Mouse (Mus musculus) gonadal fat pad, adult 2 months (tissue): Measurements from ENCODE around the gene Myo5c. TPM values are rescaled to one million over a fixed set of nuclear protein-coding genes. Genes with fewer than 3 reads are reported as not detected.

Experiments used
- DNase-seq: peaks from one replicate; pipeline ENCODE4 v3.0.0-alpha.2; 2012; ENCODE audit warnings: low read depth
- polyA plus RNA-seq: library from polyadenylated mRNA; depleted of rRNA; stranded (reverse); fragments of >200 nt; gene quantifications from 2 replicates; pipeline ENCODE4 v1.2.3, GENCODE M21; 2012; rRNA removed

Gene Myo5c
- polyA plus RNA-seq = 2.2 and 2.3 TPM in 2 replicates

GRCm38 (mm10) chr9:75231841-75232746, at the start of gene Myo5c:
Gene Myo5c (plus strand): TSS chr9:75232020.
- DNase-seq = no peak

DNA sequence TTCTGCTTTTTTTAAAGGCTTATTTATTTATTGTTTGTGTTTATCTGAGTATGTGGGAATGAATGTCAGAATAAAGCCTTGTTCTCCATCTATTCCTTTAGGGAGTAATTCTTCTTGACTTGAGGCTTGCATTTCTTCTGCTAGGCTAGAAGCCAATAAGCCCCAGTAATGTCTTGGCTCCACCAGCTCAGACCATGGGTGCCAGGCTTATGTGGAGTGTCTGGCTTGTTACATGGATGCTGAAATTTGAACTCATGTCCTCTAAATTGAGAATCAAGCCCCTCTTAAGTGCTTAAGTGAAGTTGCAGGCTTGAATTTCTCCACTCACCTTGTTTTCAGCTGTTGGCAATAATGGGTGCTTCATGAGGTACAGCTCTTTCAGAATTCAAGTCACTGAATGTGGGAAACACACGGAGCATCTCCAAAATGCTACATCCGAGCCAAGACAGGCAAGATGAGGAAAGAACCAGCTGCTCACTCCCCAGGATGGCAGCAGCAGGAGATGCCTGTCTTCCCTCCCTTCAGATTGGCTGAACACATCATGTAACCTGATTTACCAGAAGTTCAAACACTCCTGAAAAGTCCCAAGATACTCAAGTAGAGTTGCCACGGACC, 44.1 kb upstream of the Myo5c start:
- no peak for DNase-seq

DNA sequence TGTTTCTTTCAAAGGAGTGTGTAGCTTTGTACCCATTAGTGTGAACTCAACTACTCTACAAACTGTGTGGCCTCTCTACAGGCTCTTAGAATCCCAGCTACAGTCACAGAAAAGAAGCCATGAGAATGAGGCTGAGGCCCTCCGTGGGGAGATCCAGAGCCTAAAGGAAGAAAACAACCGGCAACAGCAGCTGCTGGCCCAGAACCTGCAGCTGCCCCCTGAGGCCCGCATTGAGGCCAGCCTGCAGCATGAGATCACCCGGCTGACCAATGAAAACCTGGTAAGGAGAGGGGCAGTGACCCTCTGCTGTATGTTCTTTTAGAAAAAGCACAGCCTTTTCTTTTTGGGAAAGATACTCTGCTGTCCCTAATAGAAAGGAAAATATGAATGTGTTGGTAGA, 38.0 kb upstream of the Myo5c start:
- DNase-seq = no peak

GRCm38 (mm10) chr9:75196335-75196734, 35.5 kb upstream of the Myo5c start:
- DNase-seq = no peak

DNA sequence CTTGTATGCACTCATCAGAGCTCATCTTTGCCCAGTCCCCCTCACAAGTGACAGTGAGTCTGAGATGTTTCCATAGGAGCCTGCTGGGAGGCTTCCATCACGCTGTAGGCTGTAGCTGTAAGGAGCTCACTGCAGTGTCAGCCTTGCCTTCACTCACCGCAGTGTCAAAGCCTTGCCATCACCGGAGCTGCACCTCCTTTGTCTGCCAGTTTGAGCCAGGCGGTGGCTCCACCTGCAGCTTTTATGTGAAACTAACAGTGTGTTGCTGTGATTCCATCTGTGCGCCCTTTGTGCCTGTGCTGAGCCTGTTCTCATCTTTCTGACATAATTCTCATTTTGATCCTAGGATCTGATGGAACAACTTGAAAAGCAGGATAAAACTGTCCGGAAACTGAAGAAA, 34.5 kb upstream of the Myo5c start:
- DNase-seq = no peak

DNA sequence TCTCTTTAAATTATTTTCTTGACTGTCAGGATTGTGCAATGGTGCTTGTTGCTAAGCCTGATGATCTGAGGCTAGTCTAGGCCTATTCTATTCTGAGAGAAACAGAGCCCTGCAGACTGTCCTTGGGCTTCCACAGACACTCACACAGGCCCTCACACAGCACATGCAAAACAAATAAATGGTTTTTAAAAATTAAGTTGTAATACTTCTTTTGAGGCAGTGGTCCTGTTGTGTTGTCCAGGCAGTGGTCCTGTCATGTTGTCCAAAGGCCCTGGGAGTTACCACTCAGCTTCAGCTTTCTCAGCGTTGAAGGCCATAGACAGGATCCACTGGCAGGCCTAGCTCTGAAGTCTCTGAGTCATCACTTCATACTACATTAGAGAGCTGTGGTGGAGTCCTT, 30.3 kb upstream of the Myo5c start:
- DNase-seq = no peak

DNA sequence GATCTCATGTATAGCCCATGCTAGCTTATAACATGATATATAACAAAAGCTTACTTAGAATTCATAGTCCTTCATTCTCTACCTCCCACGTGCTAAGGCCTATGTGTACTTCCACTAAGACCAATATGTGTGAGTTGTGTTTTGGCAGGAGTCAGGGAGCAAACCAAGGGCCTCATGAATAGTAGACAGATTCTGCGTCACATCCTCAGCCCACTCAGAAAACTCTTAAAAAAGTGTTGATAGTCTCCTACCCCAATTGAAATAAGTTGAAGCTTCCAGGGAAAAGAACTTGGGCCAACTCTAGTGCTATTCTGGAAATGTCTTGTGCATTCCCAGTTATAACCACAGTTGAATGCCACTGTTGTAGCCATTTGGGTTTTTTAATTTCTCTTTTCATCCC, 29.8 kb upstream of the Myo5c start:
- DNase-seq = no peak

DNA sequence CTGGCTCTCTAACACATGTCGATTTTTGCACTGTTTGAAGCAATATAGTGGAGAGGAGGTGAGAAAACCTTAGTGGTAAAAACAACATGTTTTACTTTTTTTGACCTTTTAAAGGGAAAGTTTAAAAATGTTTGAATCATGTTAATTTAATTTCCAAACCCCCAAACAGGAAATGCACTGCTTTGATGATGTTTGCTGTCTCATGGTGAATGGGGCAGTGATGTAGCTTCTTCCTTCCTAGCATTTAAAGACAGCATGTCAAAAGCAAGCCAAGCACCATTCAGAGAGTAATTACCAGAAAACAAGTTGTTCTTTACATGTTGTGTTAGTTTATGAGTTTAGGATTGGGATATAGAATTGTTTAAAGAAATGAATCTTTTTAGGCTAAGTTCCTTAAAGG, 22.6 kb upstream of the Myo5c start:
- no peak for DNase-seq

DNA sequence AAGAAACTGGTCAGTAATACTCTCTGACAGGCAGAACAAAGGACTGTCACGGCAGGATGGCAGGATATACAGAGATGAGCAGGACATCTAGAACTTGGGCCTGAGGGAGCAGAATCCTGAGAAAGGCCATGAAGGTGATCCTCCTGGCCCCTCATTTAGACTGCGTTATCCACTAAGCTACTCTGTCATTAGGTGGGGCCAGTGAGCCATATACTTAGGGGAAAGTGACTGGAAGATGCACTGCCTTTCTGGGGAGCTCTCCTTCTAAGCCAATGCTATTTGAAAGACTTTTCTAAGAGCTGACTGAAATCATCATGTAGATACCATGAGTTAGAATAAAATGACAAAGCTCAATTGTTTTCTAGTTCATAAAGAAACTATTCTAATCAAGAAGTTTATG, 21.6 kb upstream of the Myo5c start:
- no peak for DNase-seq

GRCm38 (mm10) chr9:75214743-75215413, 16.9 kb upstream of the Myo5c start:
- DNase-seq = no peak

GRCm38 (mm10) chr9:75219942-75220341, 11.9 kb upstream of the Myo5c start:
- DNase-seq = no peak

- DNase-seq = no peak
These were observed 10.2 kb upstream of the Myo5c start for GRCm38 (mm10) chr9:75221420-75222287.

DNA sequence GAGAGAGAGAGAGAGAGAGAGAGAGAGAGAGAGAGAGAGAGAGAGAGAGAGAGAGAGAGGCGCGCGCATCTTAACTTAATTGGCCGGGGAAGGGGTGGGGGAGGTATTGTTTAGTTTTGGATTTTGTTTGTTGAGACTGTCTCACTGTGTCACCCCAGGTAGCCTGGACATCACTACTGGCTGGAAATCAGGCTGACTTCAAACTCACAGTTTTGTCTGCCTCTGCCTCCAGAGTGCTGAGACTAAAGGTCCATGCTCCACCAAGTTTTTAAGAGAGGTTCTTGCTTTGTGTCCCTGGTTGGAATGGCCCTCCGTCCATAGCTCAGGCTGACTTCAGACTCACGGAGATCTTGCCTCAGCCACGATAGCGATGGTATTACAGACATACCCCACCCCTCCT, 1.0 kb downstream of the Myo5c start:
- no peak for DNase-seq

- no peak for DNase-seq
These were observed 2.5 kb downstream of the Myo5c start for GRCm38 (mm10) chr9:75234271-75234741.

- no peak for DNase-seq
These were observed 3.3 kb downstream of the Myo5c start for GRCm38 (mm10) chr9:75234983-75235627.

GRCm38 (mm10) chr9:75235696-75236095, 3.9 kb downstream of the Myo5c start:
- DNase-seq = no peak

GRCm38 (mm10) chr9:75236416-75237308, 4.8 kb downstream of the Myo5c start:
- DNase-seq = no peak

- DNase-seq = no peak
These were observed 6.4 kb downstream of the Myo5c start for GRCm38 (mm10) chr9:75238179-75238578.

GRCm38 (mm10) chr9:75243052-75243451, 11.2 kb downstream of the Myo5c start:
- DNase-seq = no peak
